Mouse (Mus musculus): ENCODE results near the gene Ibsp. TPM values are rescaled to one million over a fixed set of nuclear protein-coding genes. Genes with fewer than 3 reads are reported as not detected.

Gene Ibsp
- polyA plus RNA-seq, 1 experiment = not detected

DNA sequence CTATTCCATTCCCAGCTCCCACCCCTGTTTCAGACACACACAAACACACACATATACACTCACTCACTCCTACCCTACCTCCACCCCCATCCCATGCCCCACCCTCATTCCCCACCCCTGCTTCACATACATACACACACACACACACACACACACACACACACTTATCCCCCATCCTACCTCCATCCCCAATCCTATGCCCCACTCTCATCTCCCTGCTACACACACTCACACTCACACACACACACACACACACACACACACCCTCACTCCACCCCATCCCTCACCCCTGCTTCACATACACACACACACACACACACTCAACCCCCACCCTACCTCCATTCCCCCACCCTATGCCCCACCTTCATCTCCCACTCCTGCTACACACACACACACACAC, 28.9 kb downstream of the Ibsp start:
- TF ChIP-seq POLR2A (IDR thresholded peaks at IDR 0.05; ENCODE audit: low read depth, low read length) = no peak
- TF ChIP-seq CTCF (IDR thresholded peaks at IDR 0.05; ENCODE audit: borderline replicate concordance, insufficient read depth, low read length) = no peak
- H3K27ac ChIP-seq (ENCODE audit: insufficient read depth, low read length) = no peak overlapping the region
- no peaks in the 10 kb centered on the region for H3K4me1 ChIP-seq (ENCODE audit: control insufficient read depth, insufficient read depth, low read length)
- H3K4me3 ChIP-seq (ENCODE audit: insufficient read depth, low read length) = no peak overlapping the region

DNA sequence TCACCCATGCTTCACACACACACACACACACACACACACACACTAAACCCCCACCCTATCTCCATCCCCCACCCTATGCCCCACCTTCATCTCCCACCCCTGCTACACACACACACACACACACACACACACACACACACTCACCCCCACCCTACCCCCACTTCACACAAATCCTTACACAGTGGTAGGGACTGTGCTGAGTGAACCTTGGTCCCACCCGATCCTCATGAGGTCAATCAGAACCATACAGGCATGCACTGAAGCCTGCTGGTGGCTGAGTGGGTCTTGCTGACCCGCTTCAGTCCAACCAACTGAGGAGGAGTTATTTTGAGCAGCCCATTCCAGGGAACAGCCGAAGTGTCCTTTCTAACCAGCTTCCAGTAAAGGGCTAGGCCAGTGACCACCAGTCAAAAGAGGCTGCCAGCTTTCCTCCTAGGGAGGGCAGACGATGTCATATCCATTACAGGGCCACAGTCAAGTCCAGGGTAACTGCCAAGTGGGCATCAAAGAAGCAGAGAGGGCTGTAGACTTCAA, 29.4 kb downstream of the Ibsp start:
- no peaks in the 10 kb centered on the region for H3K4me1 ChIP-seq (ENCODE audit: control insufficient read depth, insufficient read depth, low read length)
- no peak for TF ChIP-seq CTCF (IDR thresholded peaks at IDR 0.05; ENCODE audit: borderline replicate concordance, insufficient read depth, low read length)
- TF ChIP-seq POLR2A (IDR thresholded peaks at IDR 0.05; ENCODE audit: low read depth, low read length) = no peak
- H3K27ac ChIP-seq (ENCODE audit: insufficient read depth, low read length) = no peak overlapping the region
- H3K4me3 ChIP-seq (ENCODE audit: insufficient read depth, low read length) = no peak overlapping the region

DNA sequence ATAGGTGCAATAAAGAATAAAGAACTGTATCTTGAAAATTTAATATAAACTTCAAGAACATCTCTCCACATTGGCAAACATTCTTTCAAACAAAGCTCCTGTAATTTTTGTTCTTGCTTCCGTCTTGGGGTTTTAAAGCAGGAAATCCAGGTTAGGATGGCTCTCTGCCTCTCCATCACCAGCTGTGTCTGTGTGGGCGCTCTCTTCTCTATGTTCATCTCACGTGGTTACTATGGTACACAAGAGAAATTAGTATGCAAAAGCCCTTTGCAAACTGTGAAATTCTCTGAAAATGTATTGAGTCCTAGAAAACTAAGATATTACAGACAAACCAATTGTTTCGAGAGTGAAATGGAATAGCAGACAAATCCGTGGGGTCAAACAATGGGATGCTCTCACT, 30.4 kb downstream of the Ibsp start:
- no peak for TF ChIP-seq POLR2A (IDR thresholded peaks at IDR 0.05; ENCODE audit: low read depth, low read length)
- no peak for TF ChIP-seq CTCF (IDR thresholded peaks at IDR 0.05; ENCODE audit: borderline replicate concordance, insufficient read depth, low read length)

DNA sequence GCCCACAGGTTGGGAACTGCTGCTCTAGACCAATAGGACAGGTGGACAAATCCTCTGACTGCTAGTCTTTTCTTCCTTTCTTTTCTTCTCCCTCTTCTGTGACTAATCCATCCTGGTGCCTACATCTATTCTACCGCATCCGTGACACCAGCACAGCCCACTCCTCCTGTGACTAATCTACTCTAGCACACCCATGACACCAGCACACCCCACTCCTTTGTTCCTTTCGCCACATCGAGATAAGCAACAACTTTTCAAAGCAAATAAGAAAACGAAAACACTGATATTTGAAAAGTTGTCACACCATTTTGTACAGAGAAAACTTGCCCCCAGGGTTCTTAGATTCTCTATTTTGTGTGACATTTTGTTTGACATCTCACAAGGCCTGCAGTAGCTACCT, 31.1 kb downstream of the Ibsp start:
- Histone ChIP-seq H3K4me1 (ENCODE audit: control insufficient read depth, insufficient read depth, low read length) (no peaks in the 10 kb centered on the region), H3K4me3 (ENCODE audit: insufficient read depth, low read length) (no peak overlapping the region), H3K27ac (ENCODE audit: insufficient read depth, low read length) (no peak overlapping the region)
- TF ChIP-seq POLR2A (IDR thresholded peaks at IDR 0.05; ENCODE audit: low read depth, low read length) (no peak), CTCF (IDR thresholded peaks at IDR 0.05; ENCODE audit: borderline replicate concordance, insufficient read depth, low read length) (no peak)

More for the DNA sequence above, 30.4 kb downstream of the Ibsp start:
- Histone ChIP-seq H3K4me3 (ENCODE audit: insufficient read depth, low read length) (no peak overlapping the region), H3K27ac (ENCODE audit: insufficient read depth, low read length) (no peak overlapping the region), H3K4me1 (ENCODE audit: control insufficient read depth, insufficient read depth, low read length) (no peaks in the 10 kb centered on the region)

DNA sequence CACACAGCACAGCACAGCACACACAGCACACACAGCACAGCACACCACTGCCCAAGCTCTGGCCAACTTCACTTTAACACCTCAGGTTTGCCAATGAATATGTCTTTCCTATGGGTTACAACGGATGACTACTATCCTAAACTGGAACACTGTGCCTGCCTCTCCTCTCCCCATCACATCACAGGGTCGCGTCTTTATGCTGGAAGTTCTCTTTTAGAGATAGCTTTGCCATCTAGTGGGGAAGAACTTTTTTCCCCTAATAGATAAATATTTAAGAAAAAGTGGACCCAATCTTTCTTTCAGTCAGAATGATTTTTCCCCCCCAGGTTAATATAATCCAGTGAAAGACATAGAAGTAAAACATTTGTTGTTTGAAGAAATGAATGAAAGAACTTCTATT, 33.3 kb downstream of the Ibsp start:
- TF ChIP-seq CTCF (IDR thresholded peaks at IDR 0.05; ENCODE audit: borderline replicate concordance, insufficient read depth, low read length) = no peak
- TF ChIP-seq POLR2A (IDR thresholded peaks at IDR 0.05; ENCODE audit: low read depth, low read length) = no peak
- no peaks in the 10 kb centered on the region for H3K4me1 ChIP-seq (ENCODE audit: control insufficient read depth, insufficient read depth, low read length)
- no peak overlapping the region for H3K27ac ChIP-seq (ENCODE audit: insufficient read depth, low read length)
- H3K4me3 ChIP-seq (ENCODE audit: insufficient read depth, low read length) = no peak overlapping the region

DNA sequence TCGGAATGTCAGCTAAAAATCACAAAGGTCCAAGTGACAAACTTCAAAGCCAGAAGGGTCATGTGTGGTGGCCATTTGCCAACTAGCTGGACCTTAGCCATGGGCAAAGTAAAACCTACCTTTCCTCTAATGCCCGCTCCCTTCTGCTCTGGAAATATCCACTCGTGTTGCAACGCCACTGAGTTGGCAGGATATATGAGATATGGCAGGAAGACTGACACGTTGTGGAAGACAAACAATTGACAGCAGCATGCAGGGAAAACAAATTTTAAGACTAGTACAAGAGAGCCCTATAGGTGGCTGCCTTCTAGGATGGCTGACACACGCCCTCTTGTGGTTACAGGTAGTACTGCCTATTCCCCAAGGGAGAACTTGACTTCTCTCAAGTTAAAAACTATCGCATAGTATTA, 34.3 kb downstream of the Ibsp start:
- no peaks in the 10 kb centered on the region for H3K4me1 ChIP-seq (ENCODE audit: control insufficient read depth, insufficient read depth, low read length)
- TF ChIP-seq CTCF (IDR thresholded peaks at IDR 0.05; ENCODE audit: borderline replicate concordance, insufficient read depth, low read length) = no peak
- TF ChIP-seq POLR2A (IDR thresholded peaks at IDR 0.05; ENCODE audit: low read depth, low read length) = no peak
- no peak overlapping the region for H3K4me3 ChIP-seq (ENCODE audit: insufficient read depth, low read length)
- no peak overlapping the region for H3K27ac ChIP-seq (ENCODE audit: insufficient read depth, low read length)

DNA sequence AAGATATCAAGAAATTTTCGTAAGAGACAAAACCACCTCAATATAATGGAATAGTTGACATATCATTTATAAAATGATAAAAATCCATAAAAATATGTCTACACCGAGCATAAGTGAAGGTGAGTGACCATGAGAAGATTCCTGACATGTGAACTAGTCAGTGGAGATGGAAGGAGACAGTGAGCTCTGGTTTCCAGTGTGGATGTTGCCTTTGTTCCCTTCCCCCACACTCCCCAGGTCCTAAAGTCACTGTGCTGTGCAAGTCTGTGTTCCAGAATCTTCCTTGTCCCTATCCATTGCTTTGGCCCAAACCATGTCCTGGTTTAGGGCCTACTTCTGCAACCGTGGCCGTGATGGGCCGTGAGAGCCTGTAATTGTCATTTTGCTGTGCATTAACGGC, 34.7 kb downstream of the Ibsp start:
- H3K27ac ChIP-seq (ENCODE audit: insufficient read depth, low read length) = no peak overlapping the region
- TF ChIP-seq CTCF (IDR thresholded peaks at IDR 0.05; ENCODE audit: borderline replicate concordance, insufficient read depth, low read length) = no peak
- TF ChIP-seq POLR2A (IDR thresholded peaks at IDR 0.05; ENCODE audit: low read depth, low read length) = no peak
- no peaks in the 10 kb centered on the region for H3K4me1 ChIP-seq (ENCODE audit: control insufficient read depth, insufficient read depth, low read length)
- H3K4me3 ChIP-seq (ENCODE audit: insufficient read depth, low read length) = no peak overlapping the region

DNA sequence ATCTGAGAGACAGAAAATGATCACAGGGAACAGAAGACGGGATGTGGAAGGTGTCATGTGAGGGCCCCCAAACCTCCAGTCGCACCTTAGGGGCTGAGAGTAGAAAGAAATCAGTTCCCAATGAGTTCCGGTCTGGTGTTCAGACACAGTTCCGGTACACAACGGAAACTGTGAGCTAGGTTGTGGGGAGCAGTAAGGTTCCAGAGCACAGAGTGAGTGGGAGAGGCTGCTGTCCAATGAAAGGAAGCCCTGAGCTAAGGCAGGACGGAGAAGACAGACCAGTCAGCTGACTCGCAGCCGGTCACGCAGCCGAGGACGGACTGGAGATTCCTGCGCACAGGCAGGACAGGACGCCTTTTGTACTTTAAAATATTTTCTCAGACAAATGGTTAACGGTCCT, 35.5 kb downstream of the Ibsp start:
- TF ChIP-seq CTCF (IDR thresholded peaks at IDR 0.05; ENCODE audit: borderline replicate concordance, insufficient read depth, low read length) (no peak), POLR2A (IDR thresholded peaks at IDR 0.05; ENCODE audit: low read depth, low read length) (no peak)
- H3K27ac ChIP-seq (ENCODE audit: insufficient read depth, low read length) = no peak overlapping the region

DNA sequence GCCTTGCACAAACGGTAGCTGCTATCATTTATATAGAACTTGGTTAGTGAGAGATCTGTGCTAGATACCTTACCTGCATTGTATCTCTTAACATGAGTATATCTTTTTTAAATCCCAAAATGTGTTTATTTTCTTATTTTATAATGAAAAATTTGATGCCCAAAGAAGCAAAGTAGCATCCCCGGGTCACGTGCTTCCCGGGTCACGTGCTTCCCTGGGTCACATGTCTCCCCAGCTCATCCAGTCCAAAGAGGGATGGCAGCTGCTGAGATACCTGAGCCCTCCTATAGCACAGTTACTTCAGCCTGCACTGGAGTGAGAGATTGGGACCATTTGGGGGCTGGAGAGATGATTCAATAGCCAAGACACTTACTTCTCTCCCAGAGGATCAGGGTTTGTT, 37.0 kb downstream of the Ibsp start:
- H3K4me1 ChIP-seq (ENCODE audit: control insufficient read depth, insufficient read depth, low read length) = no peaks in the 10 kb centered on the region
- TF ChIP-seq CTCF (IDR thresholded peaks at IDR 0.05; ENCODE audit: borderline replicate concordance, insufficient read depth, low read length) (no peak), POLR2A (IDR thresholded peaks at IDR 0.05; ENCODE audit: low read depth, low read length) (no peak)
- H3K27ac ChIP-seq (ENCODE audit: insufficient read depth, low read length) = no peak overlapping the region
- H3K4me3 ChIP-seq (ENCODE audit: insufficient read depth, low read length) = no peak overlapping the region

More for the DNA sequence above, 35.5 kb downstream of the Ibsp start:
- no peaks in the 10 kb centered on the region for H3K4me1 ChIP-seq (ENCODE audit: control insufficient read depth, insufficient read depth, low read length)
- H3K4me3 ChIP-seq (ENCODE audit: insufficient read depth, low read length) = no peak overlapping the region

DNA sequence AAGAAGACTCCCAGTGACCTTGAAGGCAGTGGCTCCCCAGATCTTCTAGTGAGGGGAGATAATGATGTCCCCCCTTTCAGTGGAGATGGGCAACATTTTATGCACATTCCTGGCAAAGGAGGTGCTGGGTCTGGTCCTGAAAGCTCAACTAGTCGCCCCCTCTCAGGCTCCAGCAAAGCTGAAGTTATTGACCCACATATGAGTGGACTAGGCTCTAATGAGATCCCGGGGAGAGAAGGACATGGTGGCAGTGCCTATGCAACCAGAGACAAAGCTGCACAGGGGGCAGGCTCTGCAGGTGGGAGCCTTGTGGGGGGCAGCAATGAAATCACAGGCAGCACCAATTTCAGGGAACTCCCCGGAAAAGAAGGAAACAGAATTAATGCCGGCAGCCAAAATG, 38.5 kb downstream of the Ibsp start:
- TF ChIP-seq POLR2A (IDR thresholded peaks at IDR 0.05; ENCODE audit: low read depth, low read length) (no peak), CTCF (IDR thresholded peaks at IDR 0.05; ENCODE audit: borderline replicate concordance, insufficient read depth, low read length) (no peak)
- Histone ChIP-seq H3K4me1 (ENCODE audit: control insufficient read depth, insufficient read depth, low read length) (no peaks in the 10 kb centered on the region), H3K4me3 (ENCODE audit: insufficient read depth, low read length) (no peak overlapping the region), H3K27ac (ENCODE audit: insufficient read depth, low read length) (no peak overlapping the region)

DNA sequence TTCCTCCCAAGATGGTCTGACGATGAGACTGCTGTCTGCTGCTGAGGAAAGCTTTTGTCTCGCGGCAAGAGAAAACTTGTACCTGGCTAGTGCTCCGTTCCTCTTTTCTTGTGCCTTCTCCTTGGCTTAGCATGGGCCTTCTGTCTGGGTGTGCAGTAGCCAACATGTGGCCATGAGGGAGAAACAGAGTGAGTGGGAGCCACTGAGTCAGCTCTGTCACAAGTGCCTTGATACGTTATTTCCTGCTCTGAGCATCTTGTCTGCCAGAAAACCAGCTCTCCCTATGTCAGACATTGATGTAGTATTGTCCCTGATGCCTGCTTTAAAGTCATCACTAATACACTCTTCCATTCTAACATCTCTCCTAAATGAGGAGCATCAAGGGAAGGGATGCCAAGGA, 40.0 kb downstream of the Ibsp start:
- TF ChIP-seq CTCF (IDR thresholded peaks at IDR 0.05; ENCODE audit: borderline replicate concordance, insufficient read depth, low read length) (no peak), POLR2A (IDR thresholded peaks at IDR 0.05; ENCODE audit: low read depth, low read length) (no peak)
- Histone ChIP-seq H3K4me3 (ENCODE audit: insufficient read depth, low read length) (no peak overlapping the region), H3K27ac (ENCODE audit: insufficient read depth, low read length) (no peak overlapping the region), H3K4me1 (ENCODE audit: control insufficient read depth, insufficient read depth, low read length) (no peaks in the 10 kb centered on the region)
